Mouse (Mus musculus): Measurements from ENCODE around the gene Fads1.
"Not testable (repeated sequence)": the region's sequence is repeated elsewhere in the genome, so short reads cannot be mapped to it uniquely, and the experiment has no call there.

The Fads1 gene

DNA sequence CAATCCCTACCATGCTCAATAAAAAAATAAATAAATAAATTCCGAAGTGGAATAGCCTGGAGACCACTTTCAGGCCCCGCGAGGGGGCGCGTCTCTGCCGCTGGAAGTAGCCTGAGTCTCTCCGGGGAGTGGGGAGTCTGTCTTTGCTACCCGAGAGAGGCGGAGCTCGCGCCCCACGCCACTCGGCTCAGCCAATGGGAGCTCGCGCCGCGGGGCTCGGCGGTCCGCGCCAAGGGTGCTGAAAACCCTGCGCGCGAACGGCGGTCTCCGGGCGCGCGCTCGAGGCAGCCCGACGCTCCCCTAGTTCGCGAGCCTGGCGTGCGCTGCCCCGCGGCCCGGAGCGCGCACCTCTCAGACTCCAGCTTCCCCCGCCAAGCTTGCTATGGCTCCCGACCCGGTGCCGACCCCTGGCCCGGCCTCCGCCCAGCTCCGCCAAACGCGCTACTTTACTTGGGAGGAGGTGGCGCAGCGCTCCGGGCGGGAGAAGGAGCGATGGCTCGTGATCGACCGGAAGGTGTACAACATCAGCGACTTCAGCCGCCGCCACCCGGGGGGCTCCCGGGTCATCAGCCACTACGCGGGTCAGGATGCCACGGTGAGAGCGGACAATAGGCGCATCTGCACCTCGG is at the start of gene Fads1:
Gene Fads1 (plus strand): TSS at position 219 of the 629 bp plus-strand sequence.
- in situ Hi-C loops (cut with MboI): loop anchor here (25.0 kb wide), 1 partner anchor 170 kb away; the partner anchor contains the start of genes Best1 and Rab3il1

DNA sequence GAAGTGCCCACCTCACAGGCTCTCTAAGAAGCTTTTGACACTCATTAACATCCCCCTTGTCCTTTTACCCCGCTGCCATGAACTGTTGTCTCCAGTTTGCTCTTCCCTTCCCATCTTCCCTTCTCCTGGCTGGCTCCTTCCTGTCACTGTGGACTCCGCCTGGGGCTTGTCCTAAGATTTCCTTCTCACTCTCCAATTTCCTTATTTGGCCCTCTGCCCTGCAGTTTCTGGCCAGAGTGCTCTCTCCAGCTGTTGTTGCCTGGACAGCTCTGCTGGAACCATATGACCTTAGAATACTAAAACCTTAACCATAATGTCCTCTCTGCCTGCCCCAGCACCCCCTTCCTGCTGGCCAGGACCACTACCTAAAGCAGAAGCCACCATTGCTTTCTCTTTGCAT is 48.0 kb upstream of the Fads1 start:
- in situ Hi-C loops (cut with MboI): no loop called here

DNA sequence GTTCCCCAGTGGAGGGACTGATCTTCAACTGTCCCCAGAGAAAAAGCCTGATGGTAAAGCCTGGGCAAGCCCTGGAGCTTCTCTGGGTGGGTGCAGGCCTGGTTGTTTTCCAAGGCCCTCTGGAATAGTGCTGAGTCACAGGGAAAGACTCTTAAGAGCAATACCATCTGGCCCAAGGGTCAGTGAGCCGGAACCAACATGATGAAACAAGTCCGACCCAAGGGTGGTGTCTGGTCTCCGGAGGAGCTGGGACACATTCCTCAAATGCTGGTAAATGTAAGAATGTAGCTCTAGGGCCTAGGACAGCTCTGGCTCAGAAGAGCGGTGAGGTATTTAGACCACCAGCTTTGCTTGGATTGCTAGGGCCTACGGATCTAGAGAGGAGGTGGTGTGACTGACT is 45.3 kb upstream of the Fads1 start:
- in situ Hi-C loops (cut with MboI): no loop called here

DNA sequence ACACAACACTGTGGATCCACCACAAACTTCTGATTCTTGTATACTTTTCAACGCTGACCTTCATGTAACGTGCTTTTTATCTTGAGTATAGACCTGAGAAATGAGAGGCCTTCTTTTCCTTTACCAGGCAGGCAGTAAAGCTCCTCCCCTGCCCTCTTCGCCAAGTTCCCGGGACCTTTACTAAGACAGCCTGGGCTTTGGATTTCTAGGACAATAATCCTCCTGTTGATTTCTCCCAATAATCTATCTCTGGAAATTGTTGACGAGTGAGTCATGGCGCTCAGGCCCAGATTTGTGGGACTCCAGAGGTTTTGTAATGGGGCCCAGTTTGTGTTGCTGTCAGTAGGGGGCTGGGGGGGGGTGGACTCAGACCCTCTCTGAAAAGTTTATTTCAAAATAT is 43.0 kb upstream of the Fads1 start:
- in situ Hi-C loops (cut with MboI): no loop called here

DNA sequence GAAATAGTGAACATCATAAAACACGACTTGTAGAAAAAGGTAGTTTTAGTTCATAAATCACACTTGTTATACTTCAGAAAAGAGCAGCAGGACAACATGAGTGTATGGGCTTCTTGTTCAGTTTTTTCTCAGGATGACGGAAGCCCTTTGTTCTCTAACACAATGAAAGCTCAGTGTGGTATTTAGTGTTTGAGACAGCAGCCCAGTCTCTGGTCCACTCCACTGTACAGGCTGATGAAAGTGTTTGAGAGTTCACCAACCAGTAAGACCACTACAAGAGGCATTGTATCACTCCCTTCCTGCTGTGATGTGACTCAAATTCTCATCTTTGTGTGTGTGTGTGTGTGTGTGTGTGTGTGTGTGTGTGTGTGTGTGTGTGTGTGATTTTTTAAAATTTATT is 39.0 kb upstream of the Fads1 start:
- in situ Hi-C loops (cut with MboI): no loop called here

DNA sequence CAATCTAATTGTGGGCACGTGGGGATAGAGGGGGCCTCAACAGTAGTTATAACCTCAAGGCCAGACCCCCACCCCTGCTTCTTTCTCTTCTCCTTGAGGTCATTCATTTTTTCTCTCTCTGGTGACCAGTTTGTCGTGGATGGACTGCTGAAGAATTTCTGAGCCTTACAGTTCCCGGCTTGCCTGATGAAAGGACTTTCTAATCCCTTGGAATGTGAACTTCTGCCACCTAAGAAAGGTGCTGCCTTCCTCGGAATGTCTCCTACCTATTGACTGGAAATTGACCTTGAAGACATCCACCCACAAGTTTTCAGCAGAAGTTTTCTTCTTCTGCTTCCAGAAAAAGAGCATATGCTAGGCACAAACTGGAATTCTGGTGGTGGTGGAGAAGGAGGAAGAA is 38.2 kb upstream of the Fads1 start:
- in situ Hi-C loops (cut with MboI): no loop called here

DNA sequence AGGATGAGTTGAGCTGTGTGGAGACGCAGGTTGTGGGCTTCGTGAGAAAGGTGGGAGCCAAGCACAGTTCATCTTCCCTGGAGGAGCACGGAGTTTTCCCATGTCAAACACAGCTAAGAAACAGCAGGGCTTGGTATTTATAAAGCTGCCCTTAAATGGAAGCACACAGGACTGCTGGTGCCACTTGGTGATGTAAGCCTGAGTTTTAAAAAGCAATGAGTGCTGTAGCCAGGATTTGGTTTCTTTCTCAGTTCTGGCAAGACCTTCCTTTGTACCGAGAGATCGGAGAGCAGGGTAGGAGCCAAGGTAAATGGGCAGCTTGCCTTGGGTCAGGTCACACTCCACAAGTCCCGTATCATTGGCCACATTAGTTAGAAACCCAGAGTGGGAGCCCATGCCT is 34.1 kb upstream of the Fads1 start:
- in situ Hi-C loops (cut with MboI): no loop called here

DNA sequence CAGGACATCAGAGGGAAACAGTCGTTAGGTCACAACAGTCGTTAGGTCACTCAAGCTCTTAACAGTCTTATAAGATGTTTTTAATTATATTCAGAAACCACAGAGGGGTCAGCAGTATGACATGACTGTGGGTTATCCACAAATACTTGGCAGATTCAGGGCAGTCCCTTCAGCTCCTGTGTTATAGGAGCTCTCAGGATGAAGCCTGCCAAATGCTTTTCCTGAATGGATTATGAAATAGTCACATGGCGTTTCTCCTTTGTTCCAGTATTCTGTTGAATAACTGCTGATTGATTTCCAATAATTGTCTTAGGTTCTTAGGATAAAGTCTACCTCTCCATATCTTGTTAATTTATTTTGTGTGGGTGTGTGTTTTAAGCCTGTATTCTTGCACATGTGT is 33.5 kb upstream of the Fads1 start:
- in situ Hi-C loops (cut with MboI): no loop called here

DNA sequence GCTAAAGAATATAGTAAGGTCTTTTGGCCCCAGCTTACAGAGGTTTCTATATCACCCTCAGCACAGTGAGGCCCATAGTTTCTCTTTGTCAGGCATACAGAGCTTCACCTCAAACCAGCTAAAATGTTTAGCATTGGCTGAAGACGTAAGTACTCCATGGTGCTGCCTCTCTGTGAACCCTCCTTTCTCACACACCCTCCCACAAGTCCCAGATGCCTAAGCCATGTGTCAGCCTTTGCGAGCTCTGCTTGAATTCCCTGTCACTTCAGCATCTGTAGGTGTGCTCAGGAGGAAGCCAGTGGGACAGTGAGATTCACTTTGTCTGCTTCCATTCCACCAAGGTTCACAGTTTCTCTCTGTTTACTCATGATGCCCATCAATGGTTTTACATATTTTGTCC is 25.0 kb upstream of the Fads1 start:
- in situ Hi-C loops (cut with MboI): no loop called here

DNA sequence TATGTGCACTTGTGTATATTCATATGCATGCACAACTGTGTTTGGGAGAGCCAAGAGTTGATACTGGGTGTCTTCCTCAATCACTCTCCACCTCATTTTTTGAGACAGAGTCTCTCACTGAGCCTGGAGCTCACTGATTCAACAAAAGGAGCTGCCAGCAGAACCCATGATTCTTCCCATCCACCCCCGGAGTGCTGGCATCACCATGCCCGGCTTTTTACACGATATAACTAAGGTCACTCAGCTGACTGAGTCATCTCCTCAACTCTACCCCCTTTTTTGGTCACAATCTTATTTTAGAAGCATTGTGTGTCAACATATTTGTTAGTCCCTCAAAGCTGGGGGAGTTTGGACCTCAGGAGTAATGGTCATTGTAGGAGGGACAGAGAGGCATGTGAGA is 18.8 kb upstream of the Fads1 start:
- in situ Hi-C loops (cut with MboI): no loop called here

DNA sequence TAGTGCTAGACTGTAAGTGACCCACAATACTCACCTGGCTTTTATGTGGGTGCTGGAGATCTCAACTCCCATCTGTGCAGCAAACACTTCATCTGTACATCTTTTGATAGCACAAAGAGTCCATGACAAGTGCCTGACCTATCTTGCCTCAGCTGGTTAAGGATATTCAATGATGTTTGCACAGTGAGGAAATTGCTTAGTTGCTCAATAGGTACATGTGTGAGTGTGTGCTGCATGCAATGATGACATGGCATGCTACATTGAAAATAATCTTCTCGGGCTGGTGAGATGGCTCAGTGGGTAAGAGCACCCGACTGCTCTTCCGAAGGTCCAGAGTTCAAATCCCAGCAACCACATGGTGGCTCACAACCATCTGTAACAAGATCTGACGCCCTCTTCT is 16.8 kb upstream of the Fads1 start:
- in situ Hi-C loops (cut with MboI): not testable (repeated sequence)

DNA sequence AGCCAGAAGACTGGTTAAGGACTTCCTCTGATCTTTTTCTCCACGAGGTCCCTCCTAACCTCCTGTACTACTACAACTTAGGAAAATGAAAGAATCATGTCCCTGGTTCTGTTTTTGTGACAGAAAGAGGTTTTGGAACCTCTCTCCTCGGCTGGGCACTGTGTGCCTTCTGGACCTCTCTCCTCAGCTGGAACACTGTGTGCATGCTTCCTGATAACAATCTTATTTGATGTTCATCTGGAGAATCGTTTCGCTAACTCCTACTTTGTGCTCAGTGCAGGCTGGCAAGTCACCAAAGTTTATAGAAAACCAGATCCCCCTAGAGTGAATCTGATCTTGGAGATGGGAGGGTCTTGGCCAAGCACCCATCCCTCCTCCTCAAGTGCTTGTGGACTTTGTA is 15.6 kb upstream of the Fads1 start:
- in situ Hi-C loops (cut with MboI): no loop called here

DNA sequence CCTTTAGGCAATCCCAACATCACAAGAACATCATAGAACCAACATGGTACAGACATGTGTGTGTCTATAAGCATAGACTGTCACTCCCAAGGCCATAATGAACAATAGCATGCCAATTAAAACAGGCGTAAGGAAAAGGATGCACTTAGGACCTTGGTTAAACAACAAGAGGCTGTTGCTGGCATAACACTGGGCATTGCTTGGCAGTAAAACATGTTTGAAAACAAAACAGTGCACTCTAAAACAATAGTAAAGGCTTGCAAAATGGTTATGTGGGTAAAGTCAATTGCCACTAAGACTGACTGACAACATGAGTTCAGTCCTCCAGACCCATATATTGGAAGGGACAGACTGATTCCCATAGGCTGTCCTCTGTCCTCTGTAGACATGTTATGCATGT is 14.7 kb upstream of the Fads1 start:
- in situ Hi-C loops (cut with MboI): no loop called here

DNA sequence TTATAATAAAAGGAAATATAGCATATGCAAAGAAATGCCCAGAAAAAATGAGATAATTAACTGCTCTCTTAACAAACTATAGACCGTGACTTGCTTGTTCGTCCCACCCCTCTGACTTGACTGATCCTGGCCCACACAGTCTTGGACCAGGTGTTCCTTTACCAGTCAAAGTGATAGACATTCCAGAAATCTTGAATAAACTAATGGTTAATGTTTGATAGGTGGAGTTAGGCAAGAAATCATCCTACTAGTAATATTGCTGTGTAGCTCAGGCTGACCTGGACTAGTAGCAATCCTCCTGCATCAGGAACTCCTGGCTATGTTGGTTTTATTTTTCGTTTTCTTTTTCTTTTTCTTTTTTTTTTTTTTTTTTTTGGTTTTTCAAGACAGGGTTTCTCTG is 14.2 kb upstream of the Fads1 start:
- in situ Hi-C loops (cut with MboI): no loop called here

DNA sequence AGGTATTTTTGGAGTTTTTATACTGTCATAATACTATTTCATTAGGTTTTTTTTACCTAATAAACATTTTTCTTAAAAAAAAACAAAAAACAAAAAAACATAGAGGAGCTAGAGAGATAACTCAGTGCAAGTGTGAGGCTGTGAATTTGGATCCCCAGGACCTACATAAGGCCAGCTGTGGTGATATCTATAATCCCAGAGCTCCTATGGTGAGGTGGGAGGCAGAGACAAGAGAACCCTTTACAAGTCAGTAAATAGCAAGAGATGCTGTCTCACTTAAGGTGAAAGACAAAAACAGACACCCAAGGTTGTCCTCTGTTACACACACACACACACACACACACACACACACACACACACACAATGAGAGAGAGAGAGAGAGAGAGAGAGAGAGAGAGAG is 13.5 kb upstream of the Fads1 start:
- in situ Hi-C loops (cut with MboI): no loop called here

DNA sequence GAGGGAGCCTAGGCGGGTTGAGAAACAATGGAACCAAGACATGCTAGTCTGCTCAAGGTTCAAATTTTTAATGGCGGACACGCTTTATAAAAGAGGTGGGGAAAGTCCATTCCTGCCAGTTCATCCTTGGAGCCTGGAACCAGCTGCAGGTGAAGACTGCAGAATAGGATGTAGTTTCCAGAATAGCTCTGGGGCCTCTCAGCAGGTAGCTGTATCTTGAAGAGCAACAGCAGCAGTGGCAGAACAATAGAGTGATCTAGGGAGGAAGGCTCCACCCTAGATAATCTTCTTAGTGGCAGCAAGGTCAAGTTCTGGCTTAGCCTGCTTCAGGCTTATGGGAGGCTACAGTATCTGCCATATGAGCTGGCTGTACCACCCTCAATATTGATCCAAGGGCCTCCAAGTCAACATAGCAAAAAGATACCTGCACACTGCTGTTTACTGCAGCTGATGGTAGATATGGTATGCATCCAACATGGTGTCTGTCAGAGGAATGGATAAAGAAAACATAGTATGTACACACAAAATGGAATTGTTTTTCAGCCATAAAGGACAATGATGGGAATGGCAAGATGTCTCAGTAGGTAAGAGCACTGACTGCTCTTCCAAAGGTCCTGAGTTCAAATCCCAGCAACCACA is 12.9 kb upstream of the Fads1 start:
- in situ Hi-C loops (cut with MboI): not testable (repeated sequence)

DNA sequence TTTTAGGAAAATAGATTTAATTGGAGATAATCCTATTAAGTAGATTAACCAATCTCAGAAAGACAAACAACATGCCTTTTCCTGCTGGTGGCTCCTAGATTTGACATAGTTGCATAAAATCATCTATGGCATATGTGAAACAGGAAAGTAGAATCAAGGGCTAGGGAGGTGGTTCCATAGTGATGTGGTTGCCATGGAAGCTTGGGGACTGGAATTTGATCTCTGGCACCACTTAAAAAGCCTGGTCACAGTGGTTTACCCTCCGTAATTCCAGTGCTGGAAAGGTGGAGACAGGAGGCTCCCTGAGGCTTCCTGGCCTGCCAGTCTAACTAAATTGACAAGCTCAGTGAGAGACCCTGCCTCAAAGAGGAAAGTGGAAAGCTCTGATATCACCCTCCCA is 12.2 kb upstream of the Fads1 start:
- in situ Hi-C loops (cut with MboI): no loop called here

DNA sequence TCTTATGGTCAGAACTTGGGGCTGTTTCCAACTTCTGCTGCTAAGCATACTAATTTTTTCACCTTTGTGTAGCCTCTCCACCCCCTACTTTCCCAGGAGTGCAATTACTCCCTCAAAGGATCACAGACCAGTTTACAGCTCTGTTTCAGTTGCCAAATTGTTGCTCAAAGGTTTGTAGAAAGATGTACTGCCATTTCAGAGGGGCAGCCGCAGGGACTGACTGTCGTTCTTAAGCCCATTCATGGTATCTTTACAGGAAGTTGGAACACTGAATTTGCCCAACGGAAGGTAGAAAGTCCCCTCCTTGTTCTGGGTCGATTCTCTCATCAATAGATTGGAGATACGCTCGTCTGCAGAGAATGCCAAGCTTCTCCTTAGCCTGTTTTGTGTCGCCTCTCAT is 11.3 kb upstream of the Fads1 start:
- in situ Hi-C loops (cut with MboI): no loop called here

DNA sequence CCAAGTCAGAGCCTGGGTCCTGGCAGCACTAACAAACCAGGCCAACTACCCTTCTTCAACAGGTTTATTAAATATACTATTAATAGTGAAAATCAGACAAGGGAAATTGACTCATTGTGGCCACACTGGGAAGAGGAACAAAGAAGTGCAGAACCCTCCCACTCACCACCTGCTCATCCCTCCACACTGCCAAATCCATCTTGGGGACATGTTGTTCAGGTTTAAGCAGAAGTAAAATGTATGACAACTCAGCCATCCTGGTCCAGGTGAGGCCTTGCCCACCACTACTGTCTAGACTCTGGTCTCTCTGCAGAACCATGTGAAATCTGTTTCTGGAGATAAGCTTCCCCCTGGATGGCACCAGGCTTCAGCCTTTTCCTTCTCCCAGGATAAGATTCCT is 10.8 kb upstream of the Fads1 start:
- in situ Hi-C loops (cut with MboI): no loop called here

DNA sequence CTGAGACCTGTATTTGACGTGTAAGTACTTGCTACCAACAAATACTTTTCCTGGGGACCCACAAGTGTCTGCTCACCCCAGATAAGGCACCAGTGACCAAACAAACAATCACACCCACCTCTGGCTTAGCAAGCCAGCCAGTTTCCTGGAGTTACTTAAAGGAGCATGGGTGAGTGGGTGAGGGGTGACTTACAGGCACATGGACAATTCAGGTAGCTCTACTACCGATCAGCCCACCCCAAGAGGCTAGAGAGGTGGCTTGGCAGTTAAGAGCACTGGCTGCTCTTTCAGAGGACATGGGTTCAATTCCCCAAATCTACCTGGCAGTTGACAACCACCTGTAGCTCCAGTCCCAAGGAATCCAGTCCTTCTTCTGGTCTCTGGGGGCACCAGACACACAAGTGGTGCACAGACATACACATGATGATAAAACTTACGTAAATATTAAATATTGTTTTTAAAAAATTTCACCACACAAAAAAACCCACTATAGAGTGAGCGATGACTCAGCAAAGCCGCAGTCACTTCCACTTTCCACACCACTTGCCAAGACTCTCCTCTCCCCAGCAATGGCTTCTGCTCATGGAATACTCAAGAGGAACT is 9.5 kb upstream of the Fads1 start:
- in situ Hi-C loops (cut with MboI): no loop called here

DNA sequence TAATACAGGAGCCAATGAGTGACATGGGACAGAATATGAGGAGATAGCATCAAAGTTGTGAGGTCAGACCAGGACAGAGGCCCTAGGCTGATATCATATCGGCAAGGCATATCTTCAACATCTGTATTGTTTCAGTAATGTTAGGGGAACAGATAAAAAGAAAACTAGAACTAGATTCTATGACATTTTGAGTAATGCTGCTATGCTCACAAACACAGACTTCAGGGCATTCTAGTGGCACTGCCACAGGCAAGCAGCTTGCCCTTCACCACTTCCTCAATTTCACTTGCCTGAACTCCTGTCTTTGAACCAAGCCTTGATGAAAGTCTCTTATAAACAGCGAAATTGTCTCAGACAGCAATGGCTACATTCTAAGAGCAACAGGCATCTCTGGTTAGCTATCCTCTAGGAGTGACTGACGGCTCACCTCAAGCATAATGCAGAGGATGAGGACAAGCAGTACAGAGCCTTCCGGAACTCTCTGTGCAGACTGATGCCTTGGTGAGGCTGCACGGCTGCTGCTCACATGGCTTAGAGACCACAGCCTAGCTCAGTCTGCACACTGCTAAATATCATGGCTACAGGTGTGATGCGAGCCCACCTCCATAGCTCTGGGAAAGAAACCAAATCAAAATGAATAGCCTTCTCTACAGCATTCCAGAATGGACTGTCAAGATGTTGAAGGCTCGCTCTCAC is 8.7 kb upstream of the Fads1 start:
- in situ Hi-C loops (cut with MboI): no loop called here

DNA sequence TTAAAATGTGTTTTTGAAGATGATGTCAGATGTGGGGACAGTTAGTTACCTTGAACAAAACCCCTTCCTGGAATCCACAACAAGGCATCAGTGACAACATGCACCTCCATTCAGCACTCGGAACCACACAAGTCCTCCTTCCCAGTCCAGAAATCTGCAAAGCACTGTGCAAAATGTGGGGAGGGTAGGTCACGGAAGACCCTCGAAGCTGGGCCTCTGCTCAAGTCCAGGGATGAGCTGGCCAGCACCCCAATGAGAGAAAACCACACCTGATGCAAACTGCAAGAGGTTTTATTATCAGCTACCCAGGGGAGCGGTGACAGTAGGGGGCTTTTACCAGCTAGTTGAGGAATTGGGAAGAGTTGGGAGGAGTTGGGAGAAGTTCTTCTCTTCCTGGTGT is 7.7 kb upstream of the Fads1 start:
- in situ Hi-C loops (cut with MboI): loop anchor here (25.0 kb wide), 1 partner anchor 163 kb away; the partner anchor contains the start of genes Best1 and Rab3il1

DNA sequence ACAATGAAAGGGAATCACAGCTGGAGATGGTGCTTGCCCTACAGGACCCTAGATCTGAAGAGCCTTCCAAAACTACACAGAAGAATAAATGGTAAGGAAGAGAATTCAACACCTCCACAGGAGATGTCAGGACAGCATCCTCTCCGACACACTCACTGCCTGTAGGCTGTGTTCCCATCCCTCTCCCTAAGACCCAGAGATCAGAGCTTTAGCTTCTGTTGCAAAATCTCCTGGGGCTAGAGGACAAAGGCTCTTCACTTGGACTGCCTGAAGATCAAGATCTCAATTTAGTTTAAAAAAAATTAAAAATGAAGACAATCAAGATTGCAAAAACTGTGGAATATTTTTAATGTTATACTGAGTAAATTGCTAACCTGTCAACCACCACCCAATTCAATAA is 6.2 kb upstream of the Fads1 start:
- in situ Hi-C loops (cut with MboI): loop anchor here (25.0 kb wide), 1 partner anchor 164 kb away; the partner anchor contains the start of genes Best1 and Rab3il1
